Mouse (Mus musculus): Measurements from ENCODE around the gene Eif2s1. TPM values are rescaled to one million over a fixed set of nuclear protein-coding genes. Genes with fewer than 3 reads are reported as not detected.
A peak's percentile ranks its signal among the peaks of the same experiment; 100 is the strongest.
"Not testable (repeated sequence)": the region's sequence is repeated elsewhere in the genome, so short reads cannot be mapped to it uniquely, and the experiment has no call there.

Gene Eif2s1
- polyA plus RNA-seq, 1 experiment = 13.9 TPM

DNA sequence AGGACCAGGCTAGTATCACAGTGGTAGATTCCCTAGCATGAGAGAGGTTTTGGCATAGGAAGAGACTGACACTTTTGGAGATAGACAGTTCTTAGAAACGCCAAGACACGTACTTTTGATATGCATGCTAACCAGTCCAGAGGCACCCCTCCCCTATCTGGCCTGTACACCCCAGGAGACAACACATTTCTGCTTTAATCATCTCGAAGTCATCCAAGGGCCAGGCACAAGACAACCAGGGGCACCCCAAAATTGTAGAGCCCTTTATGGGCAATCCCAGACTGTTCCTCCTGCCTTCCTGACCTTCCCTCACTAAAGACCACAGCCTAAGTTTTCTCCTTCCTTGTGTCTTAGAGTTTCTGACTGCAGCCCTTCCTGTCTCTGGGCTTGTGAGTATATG is 53.9 kb downstream of the Eif2s1 start:
- DNase-seq (ENCODE audit: low read depth) = no peak

DNA sequence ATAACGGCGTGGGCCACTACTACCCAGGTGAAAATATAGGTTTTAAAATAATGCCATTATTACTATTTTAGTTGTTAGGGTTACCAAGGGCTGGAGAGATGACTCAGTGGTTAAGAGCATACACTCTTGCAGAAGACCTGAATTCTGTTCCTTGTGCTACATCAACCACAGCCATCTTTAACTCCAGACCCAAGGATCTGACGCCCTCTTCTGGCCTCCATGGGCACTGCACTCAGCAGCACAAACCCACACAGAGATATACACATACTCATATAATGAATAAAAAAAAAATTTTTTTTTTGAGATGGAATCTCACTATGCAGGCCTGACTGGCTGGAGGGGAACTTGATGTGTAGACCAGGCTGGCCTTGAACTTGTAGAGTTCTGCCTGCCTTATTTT is 54.7 kb downstream of the Eif2s1 start:
- DNase-seq (ENCODE audit: low read depth) = no peak

- DNase-seq (ENCODE audit: low read depth) = no peak
Measured at GRCm38 (mm10) chr12:78918227-78919078, 56.8 kb downstream of the Eif2s1 start.

DNA sequence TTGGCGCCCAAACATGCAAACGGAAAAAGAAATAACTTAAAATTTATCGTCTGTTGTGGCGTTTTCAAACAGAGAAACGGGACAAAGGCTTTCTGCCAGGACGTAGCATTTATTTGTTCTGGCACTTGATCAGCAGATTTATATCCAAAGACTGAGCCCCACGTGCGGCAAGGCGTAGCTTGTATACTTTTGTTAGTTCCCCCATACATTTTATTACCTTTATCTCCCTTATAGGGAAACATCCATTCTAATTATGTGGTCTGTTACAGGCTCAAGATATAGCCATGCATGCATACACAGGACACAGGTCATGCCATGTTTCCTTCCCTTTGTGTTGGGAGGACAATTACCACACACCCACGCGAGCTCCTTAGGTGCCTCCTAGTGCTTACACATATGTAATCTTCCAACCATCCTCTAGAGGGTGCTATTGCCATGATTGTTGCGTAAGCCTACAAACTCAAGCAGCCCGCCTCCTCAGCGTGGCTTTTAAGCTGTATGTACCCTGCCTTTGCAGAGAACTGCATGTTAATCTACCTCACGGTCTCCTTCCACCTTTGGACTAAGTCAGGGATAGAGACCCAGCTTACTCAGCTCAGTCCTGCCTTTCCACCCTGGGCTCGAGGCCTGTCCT is 57.6 kb downstream of the Eif2s1 start:
- DNase-seq (ENCODE audit: low read depth) = peak; percentile 87

- DNase-seq (ENCODE audit: low read depth) = no peak
Measured at GRCm38 (mm10) chr12:78921421-78921820, 59.8 kb downstream of the Eif2s1 start.

- DNase-seq (ENCODE audit: low read depth) = no peak
Measured at GRCm38 (mm10) chr12:78922058-78922457, 60.4 kb downstream of the Eif2s1 start.

GRCm38 (mm10) chr12:78922977-78923376 is 61.4 kb downstream of the Eif2s1 start:
- DNase-seq (ENCODE audit: low read depth) = not testable (repeated sequence)

GRCm38 (mm10) chr12:78923539-78924189 is 62.0 kb downstream of the Eif2s1 start:
- no peak for DNase-seq (ENCODE audit: low read depth)

GRCm38 (mm10) chr12:78927287-78927686 is 65.7 kb downstream of the Eif2s1 start:
- no peak for DNase-seq (ENCODE audit: low read depth)

- DNase-seq (ENCODE audit: low read depth) = peak; percentile 87
Measured at GRCm38 (mm10) chr12:78929900-78930299, 68.3 kb downstream of the Eif2s1 start.

DNA sequence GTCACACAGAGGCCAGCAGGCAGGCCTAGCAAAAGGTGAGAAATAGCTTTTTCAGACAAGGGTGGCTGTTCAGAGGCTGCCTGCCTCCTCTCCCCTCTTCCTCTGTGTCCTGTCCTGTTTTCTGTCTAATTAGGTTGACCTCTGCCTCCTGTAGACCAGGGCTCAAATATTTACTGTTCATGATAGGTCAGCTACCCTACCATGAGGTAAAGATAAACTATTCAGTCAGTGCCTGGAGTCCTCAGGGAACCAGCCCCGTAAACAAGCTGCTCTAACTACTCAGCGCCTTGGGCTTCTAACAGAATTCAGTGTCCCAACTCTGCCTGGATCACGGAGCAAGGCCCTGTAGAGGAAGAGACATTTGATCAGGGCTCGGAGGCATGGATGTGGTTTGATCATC is 74.9 kb downstream of the Eif2s1 start:
- no peak for DNase-seq (ENCODE audit: low read depth)

Other genes starting within 250 kb of the Eif2s1 start
- gene Fam71d, start 170.3 kb upstream of the Eif2s1 start, polyA plus RNA-seq (2012; rRNA removed) = 0.66 and 2.4 TPM in 2 replicates
- 5.1 TPM in 2 replicates for gene Mpp5, start 112.9 kb upstream of the Eif2s1 start, polyA plus RNA-seq (2012; rRNA removed)
- gene Atp6v1d, start 181 bp upstream of the Eif2s1 start, polyA plus RNA-seq (2012; rRNA removed) = 30.0 and 31.4 TPM in 2 replicates
- 12.7 and 20.7 TPM in 2 replicates for gene Plek2, start 45.1 kb downstream of the Eif2s1 start, polyA plus RNA-seq (2012; rRNA removed)
- gene Tmem229b, start 145.8 kb downstream of the Eif2s1 start, polyA plus RNA-seq (2012; rRNA removed) = 27.4 and 34.8 TPM in 2 replicates
- gene Plekhh1, start 167.3 kb downstream of the Eif2s1 start, polyA plus RNA-seq (2012; rRNA removed) = 14.9 and 15.1 TPM in 2 replicates
- gene Pigh, start 227.8 kb downstream of the Eif2s1 start, polyA plus RNA-seq (2012; rRNA removed) = 12.3 and 12.5 TPM in 2 replicates

All from gonadal fat pad, adult 2 months (tissue).